Mouse (Mus musculus): ENCODE results near the gene Prkra. TPM values are rescaled to one million over a fixed set of nuclear protein-coding genes. Genes with fewer than 3 reads are reported as not detected.

Prkra gene
- total RNA-seq, 2 experiments from 2014 or later: 11.9 to 14.9 TPM

DNA sequence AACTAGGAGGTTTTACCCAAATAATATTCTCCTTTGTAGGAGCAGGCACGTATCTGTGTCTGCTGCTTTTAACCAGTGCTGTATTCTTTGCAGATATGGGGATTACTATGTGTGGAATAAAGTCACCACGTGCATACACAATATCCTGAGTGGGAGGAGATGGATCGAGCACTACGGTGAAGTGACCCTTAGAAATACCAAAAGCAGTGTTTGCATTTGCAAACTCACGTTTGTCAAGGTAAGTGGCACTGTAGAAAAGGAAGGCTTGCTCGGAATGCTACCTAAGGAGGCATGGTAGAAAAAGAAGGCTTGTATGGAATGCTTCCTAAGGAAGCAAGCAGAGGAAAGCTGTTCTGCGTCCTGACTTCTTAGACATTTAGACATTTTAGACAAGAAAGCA lies 57.6 kb downstream of the Prkra start:
- intact Hi-C loops (cut with DNase I): no loop called here
- DNase-seq: no peak

GRCm38 (mm10) chr2:76586906-76587305 lies 60.9 kb downstream of the Prkra start:
- DNase-seq: no peak
- intact Hi-C loops (cut with DNase I): no loop called here

- DNase-seq: no peak
- intact Hi-C loops (cut with DNase I): no loop called here
These were observed 62.7 kb downstream of the Prkra start for GRCm38 (mm10) chr2:76585090-76585489.

Other genes starting within 250 kb of the Prkra start
- 10 to 100 TPM; 11.2 to 13.0 TPM for gene Osbpl6, start 241.5 kb downstream of the Prkra start, total RNA-seq (2021)
- not detected for gene Pjvk, start 461 bp upstream of the Prkra start, total RNA-seq (2021)
- gene Fkbp7, start 25.1 kb upstream of the Prkra start, total RNA-seq (2021): 10 to 100 TPM; 19.9 to 24.0 TPM
- gene Plekha3, start 27.3 kb upstream of the Prkra start, total RNA-seq (2021): 10 to 100 TPM; 19.4 to 20.0 TPM

Measured in heart, postnatal 36 days (tissue).